Mouse (Mus musculus): Measurements from ENCODE around the gene Tmem150a.

Gene Tmem150a

GRCm38 (mm10) chr6:72352636-72353405 is 2.4 kb upstream of the Tmem150a start:
- DNase-seq (ENCODE audit: low spot score in 2 of 2), result no peak

DNA sequence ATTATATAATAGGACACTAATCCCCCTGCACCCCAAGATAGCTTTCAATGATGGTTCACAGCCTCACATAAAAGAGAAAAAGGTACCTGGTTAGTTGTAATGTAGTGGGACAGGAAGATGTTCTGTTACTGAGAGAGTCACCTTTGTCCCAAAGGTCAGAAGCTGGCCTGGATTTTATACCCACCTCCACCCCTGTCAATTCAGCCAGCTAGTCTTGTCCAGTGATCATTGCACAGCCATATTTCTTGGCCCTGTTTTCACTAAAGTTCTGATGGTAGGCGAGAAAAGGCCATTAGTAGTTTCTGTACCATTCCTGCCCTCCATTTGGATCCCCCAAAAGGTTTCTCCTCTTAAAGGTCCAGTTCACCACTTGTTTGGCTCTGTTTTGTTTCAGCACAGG is 1.2 kb upstream of the Tmem150a start:
- no peak for DNase-seq (ENCODE audit: low spot score in 2 of 2)

DNA sequence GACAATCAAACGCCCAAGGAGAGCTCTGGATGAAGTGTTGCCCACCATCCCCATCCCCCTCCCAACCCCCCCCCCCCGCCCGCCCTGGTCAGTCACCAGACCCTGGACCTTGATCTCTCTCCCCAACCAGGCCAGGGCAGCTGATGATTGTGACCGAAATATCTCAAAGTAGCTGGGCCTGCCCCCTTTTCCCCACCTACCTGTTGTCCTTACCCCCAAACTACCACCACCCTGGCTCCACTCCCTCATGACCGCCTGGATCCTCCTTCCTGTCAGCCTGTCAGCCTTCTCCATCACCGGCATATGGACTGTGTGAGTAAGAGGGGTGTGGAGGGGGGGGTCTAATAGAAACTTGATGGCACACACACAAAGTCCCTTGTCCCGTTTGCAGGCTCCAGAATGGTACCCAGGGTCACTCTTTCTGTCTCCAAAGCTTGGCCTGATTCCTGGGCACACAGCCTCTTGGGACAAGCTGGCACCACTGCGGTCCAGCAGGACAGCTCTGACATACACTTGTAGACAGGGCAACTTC is 820 bp downstream of the Tmem150a start:
- DNase-seq (ENCODE audit: low spot score in 2 of 2), result no peak

GRCm38 (mm10) chr6:72357164-72358079 is 2.2 kb downstream of the Tmem150a start:
- DNase-seq (ENCODE audit: low spot score in 2 of 2), result peak in 1 of 2 experiments; percentile 39

DNA sequence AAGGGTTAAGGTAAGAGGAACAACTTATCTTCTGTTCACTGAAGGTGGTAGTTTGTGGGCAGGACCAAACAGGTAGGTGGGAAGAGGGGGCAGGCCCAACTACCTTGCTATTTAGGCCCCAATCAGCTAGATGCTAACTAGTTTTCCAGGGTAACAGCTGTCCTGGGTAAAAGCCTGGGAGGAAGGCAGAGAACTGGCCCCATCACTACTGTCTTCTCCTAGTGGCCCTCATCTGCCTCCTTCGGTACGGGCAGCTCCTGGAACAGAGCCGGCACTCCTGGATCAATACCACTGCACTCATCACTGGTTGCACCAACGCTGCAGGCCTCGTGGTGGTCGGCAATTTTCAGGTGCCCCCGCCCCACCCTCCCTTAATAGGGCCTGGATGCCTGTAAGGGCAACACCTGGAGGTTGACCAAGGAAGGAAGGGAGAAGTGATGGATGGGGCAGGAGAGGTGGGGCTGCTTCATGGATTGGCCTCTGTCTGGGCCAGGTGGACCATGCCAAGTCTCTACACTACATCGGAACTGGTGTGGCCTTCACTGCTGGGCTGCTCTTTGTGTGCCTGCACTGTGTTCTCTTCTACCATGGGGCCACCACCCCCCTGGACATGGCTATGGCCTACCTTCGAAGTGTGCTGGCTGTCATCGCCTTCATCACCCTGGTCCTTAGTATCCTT is 3.0 kb downstream of the Tmem150a start:
- DNase-seq (ENCODE audit: low spot score in 2 of 2), result no peak

- DNase-seq (ENCODE audit: low spot score in 2 of 2), result no peak
Measured at GRCm38 (mm10) chr6:72359343-72359742, 4.1 kb downstream of the Tmem150a start.

DNA sequence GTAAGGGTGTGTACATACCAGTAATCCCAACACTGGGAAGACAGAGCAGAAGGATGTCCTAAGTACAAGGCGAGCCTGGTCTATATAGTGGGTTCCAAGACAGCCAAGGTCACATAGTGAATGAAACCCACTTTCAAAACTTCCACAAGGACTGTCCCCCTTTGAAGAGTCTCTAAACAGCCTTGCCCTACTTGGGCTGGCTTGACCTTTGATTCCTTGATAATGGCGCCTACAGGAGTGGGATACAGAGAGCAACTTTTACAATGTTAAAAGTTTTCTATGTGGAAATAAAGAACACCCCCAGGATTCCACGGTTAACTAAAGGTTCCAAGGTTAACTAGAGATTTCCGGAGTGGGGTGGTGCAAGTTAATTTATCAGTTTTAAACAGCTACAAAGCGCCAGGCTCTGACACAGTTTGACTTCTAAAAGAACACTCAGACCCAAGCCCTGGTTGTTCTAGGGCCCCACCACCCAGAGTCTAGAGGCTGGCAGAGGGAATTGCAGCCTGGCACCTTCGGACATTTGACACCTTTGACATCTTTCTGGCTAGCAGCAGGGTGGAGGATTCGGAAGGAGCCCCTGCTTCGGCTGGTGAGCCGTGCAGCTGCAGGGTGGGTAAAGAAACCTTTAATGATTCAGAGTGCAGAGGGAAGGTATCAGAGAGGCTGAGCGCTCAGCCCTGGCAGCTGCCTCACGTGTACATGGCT is 4.8 kb downstream of the Tmem150a start:
- DNase-seq (ENCODE audit: low spot score in 2 of 2), result no peak

GRCm38 (mm10) chr6:72360599-72360935 is 5.3 kb downstream of the Tmem150a start:
- no peak for DNase-seq (ENCODE audit: low spot score in 2 of 2)

GRCm38 (mm10) chr6:72361121-72361551 is 5.9 kb downstream of the Tmem150a start:
- DNase-seq (ENCODE audit: low spot score in 2 of 2), result no peak

DNA sequence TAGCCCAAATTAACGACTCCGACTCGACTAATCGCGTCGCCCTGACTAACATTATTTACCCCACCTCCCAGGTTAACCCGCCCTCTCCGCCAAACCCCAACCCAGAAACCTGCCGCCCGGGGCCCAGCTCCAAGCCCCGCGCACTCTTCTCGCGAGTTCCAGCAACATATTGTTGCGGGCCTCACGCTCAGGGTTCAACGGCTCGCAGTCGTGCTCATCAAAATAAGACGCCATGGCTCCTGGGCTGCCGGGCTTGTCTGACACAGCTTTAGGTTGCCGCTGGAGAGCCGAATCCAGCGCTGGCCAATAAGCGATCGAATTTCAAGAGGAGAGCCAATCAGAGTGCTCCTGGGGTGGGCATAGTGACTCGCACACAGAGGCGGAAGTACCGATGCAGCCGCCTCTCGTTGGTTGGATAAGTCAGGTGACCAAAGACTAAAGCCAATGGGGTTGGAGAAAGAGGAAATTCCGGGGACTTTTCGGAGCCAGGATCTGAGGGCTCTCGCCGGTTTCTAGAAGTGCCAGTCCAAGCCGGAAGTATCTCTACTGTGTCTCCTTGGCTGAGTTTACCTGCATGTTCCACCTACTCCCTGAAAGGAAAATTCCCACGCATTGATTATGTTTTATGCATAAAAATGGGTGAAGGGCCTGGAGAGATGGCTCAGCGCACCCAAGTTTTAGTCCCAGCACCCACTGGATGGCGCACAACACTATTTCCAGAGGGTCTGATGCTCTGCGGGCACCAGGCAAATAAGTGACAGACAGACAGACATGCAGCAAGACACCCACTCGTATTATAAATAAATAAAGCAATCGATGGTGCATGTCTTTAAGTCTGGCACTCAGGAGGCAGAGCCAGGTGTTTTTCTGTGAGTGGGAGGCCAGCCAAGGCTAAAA is 7.1 kb downstream of the Tmem150a start:
- DNase-seq (ENCODE audit: low spot score in 2 of 2), result peak; percentile 94 to 95

- no peak for DNase-seq (ENCODE audit: low spot score in 2 of 2)
Measured at GRCm38 (mm10) chr6:72364009-72364408, 8.8 kb downstream of the Tmem150a start.

DNA sequence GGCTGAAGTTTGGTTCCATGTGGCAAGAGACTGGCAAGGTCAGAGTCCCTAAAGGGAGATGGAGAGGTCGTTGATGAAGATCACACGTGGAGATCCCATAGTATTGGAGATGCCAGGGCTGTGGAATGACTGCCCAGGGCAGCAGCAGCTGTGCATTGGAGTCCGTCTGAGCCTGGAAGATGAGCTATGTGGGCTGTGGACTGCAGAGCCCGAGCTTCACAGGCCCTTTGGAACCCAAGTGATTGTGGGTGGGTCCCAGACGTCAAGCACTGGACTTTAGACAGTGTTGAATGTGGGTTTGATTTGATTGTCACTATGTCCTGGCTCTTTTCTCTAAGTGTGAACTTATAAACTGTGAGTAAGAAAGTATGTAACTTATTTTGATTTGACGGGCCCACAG is 9.7 kb downstream of the Tmem150a start:
- DNase-seq (ENCODE audit: low spot score in 2 of 2), result no peak

GRCm38 (mm10) chr6:72366304-72366703 is 11.1 kb downstream of the Tmem150a start:
- DNase-seq (ENCODE audit: low spot score in 2 of 2), result no peak

- DNase-seq (ENCODE audit: low spot score in 2 of 2), result no peak
Measured at GRCm38 (mm10) chr6:72366844-72367443, 11.7 kb downstream of the Tmem150a start, which contains the start of gene Rnf181. Gene Rnf181, minus strand, starts transcription at chr6:72366956.

- DNase-seq (ENCODE audit: low spot score in 2 of 2), result no peak
Measured at GRCm38 (mm10) chr6:72367460-72367974, 12.3 kb downstream of the Tmem150a start.

DNA sequence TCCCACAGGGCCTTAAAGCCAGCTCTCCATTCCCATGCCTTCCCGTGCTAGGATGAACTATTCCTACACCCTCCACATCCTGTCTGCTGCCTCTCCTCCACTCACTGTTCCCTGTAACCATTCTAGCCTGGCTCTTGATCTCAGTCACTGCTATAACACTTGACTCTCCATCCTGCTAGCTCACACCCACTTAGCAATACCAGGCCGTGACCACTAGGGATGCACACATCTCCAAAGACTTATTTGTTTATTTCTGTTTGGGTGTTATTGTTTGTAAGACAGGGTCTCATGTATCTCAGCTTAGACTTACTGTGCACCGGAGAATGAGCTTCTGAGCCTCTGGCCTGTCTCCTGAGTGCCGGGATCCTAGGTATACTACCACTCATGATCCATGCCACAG is 14.3 kb downstream of the Tmem150a start:
- no peak for DNase-seq (ENCODE audit: low spot score in 2 of 2)

- DNase-seq (ENCODE audit: low spot score in 2 of 2), result no peak
Measured at GRCm38 (mm10) chr6:72370091-72370490, 14.8 kb downstream of the Tmem150a start.

DNA sequence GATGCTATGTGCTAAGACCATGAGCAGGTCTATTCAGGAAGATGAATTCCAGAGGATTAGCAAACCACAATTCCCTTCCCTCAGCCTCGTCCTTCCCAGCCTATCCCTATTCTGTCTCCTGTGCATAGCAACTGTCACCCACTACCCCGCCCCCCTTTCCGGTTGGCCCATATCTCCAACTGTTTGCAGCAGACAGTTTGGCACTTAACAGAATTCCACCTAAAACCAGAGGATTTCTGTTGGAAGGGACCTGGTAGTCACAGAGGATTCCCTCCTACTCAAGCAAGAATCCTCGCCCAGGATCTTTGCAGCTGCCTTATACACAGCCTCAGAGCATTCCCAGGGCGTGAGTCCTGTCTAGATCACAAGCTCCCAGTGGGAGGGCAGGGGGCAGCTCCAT is 15.9 kb downstream of the Tmem150a start:
- no peak for DNase-seq (ENCODE audit: low spot score in 2 of 2)

GRCm38 (mm10) chr6:72371571-72371970 is 16.3 kb downstream of the Tmem150a start:
- no peak for DNase-seq (ENCODE audit: low spot score in 2 of 2)

- DNase-seq (ENCODE audit: low spot score in 2 of 2), result no peak
Measured at GRCm38 (mm10) chr6:72373184-72373583, 17.9 kb downstream of the Tmem150a start.
